Mouse (Mus musculus) embryonic facial prominence, embryonic 15.5 days (tissue): Measurements from ENCODE around the gene Grid1. TPM values are rescaled to one million over a fixed set of nuclear protein-coding genes. Genes with fewer than 3 reads are reported as not detected.

Source experiments
- ATAC-seq: fragments of 200-750 bp; cut with Nextera tagmentation; 2 replicates; pipeline ENCODE4 v1.8.0; 2017; ENCODE audit warnings: low read depth, moderate TSS enrichment; ENCODE audit not compliant: insufficient number of reproducible peaks, low FRiP score, low TSS enrichment
- H3K27ac ChIP-seq: fragments of 300-500 bp; sonication (generic); replicated peaks from 2 replicates; pipeline ENCODE4 v1.5.1; 2015; ENCODE audit warnings: mild to moderate bottlenecking, inconsistent platforms
- H3K27me3 ChIP-seq: fragments of 300-500 bp; sonication (generic); 2 replicates; pipeline ENCODE4 v1.6.1; 2015; ENCODE audit warnings: inconsistent platforms
- H3K36me3 ChIP-seq: fragments of 300-500 bp; sonication (generic); 2 replicates; pipeline ENCODE4 v1.6.1; 2015; ENCODE audit warnings: mild to moderate bottlenecking, inconsistent platforms
- H3K4me1 ChIP-seq: fragments of 300-500 bp; sonication (generic); 2 replicates; pipeline ENCODE4 v1.6.1; 2015; ENCODE audit warnings: inconsistent platforms
- H3K4me2 ChIP-seq: fragments of 300-500 bp; sonication (generic); replicated peaks from 2 replicates; pipeline ENCODE4 v1.6.1; 2015; ENCODE audit warnings: mild to moderate bottlenecking, inconsistent platforms
- H3K4me3 ChIP-seq: fragments of 300-500 bp; sonication (generic); replicated peaks from 2 replicates; pipeline ENCODE4 v1.5.1; 2015; ENCODE audit warnings: mild to moderate bottlenecking, inconsistent platforms
- H3K9ac ChIP-seq: fragments of 300-500 bp; sonication (generic); 2 replicates; pipeline ENCODE4 v1.6.1; 2015; ENCODE audit warnings: inconsistent platforms
- H3K9me3 ChIP-seq: fragments of 300-500 bp; sonication (generic); replicated peaks from 2 replicates; pipeline ENCODE4 v1.6.1; 2016; ENCODE audit warnings: inconsistent platforms
- WGBS: fragments of 180-500 bp; shearing (Covaris S2); methylation state at CpG from one replicate; pipeline ENCODE4 v1.1.7; 2015; 5-methylcytosine and 5-hydroxymethylcytosine counted together
- polyA plus RNA-seq: library from polyadenylated mRNA; unstranded; fragments of >200 nt; fragmentation: Nextera tagmentation; extraction: Ambion mirVana; gene quantifications from 2 replicates; pipeline ENCODE4 v1.2.1, GENCODE M21; 2015

Gene Grid1
- 1.4 and 1.5 TPM in 2 replicates for polyA plus RNA-seq

GRCm38 (mm10) chr14:34819919-34820652 lies at the start of gene Grid1:
TSS of gene Grid1 (plus strand) at chr14:34820108.
- Histone ChIP-seq H3K4me1 (peaks cover 36% of the 10 kb centered on the region), H3K9me3 (no peaks in the 10 kb centered on the region), H3K27ac (no peak within 1 kb of the TSS), H3K9ac (peak within 1 kb of the TSS; percentile 10; the same call in 1 of the 2 replicates), H3K36me3 (no peaks in the 10 kb centered on the region), H3K4me2 (peak within 1 kb of the TSS; percentile 83), H3K4me3 (peak within 1 kb of the TSS; percentile 52), H3K27me3 (peaks cover 90% of the 10 kb centered on the region)
- peak; percentile 45; the same call in 1 of the 2 replicates for ATAC-seq
- under 1% methylated on average over 85 of the region's 96 CpGs for WGBS

GRCm38 (mm10) chr14:34770467-34770866 lies 49.4 kb upstream of the Grid1 start:
- WGBS: 80% methylated on average over 6 of the region's 6 CpGs
- no peak for ATAC-seq

DNA sequence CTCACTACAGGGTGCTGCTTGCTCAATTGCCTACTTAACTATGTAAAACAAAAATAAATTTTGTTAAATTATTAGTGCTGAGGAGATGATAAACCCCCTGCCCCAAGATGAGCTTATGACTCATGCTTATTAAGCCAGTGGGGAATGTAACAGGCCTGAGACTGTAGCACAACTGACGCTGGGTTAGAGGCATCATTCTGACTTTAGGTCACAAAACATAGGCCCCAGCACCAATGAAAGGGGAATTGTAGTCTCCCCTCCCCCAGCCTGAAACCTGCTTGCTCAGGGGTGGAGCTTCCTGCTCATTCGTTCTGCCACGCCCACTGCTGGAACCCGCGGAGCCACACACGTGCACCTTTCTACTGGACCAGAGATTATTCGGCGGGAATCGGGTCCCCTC lies 48.3 kb upstream of the Grid1 start:
- Histone ChIP-seq H3K4me3 (no peak overlapping the region), H3K9ac (no peak overlapping the region), H3K9me3 (0 out of 2 replicates have a peak, but pooled peaks cover 4% of the 10 kb centered on the region), H3K27me3 (no peaks in the 10 kb centered on the region), H3K36me3 (no peaks in the 10 kb centered on the region), H3K4me1 (peaks cover 11% of the 10 kb centered on the region; the same call in 1 of the 2 replicates), H3K27ac (no peak overlapping the region), H3K4me2 (no peak overlapping the region)
- 16% methylated on average over 9 of the region's 9 CpGs for WGBS
- ATAC-seq: no peak

More at GRCm38 (mm10) chr14:34770467-34770866, 49.4 kb upstream of the Grid1 start:
- Histone ChIP-seq H3K4me3 (no peak overlapping the region), H3K27ac (no peak overlapping the region), H3K27me3 (no peaks in the 10 kb centered on the region), H3K9me3 (0 out of 2 replicates have a peak, but pooled peaks cover 2% of the 10 kb centered on the region), H3K36me3 (no peaks in the 10 kb centered on the region), H3K4me1 (peaks cover 11% of the 10 kb centered on the region; the same call in 1 of the 2 replicates), H3K4me2 (no peak overlapping the region), H3K9ac (no peak overlapping the region)

GRCm38 (mm10) chr14:34772132-34772531 lies 47.8 kb upstream of the Grid1 start:
- ATAC-seq: no peak
- H3K4me1 ChIP-seq: peaks cover 11% of the 10 kb centered on the region; the same call in 1 of the 2 replicates
- H3K27me3 ChIP-seq: no peaks in the 10 kb centered on the region
- H3K4me2 ChIP-seq: no peak overlapping the region
- 0 out of 2 replicates have a peak, but pooled peaks cover 4% of the 10 kb centered on the region for H3K9me3 ChIP-seq
- no peak overlapping the region for H3K9ac ChIP-seq
- H3K36me3 ChIP-seq: no peaks in the 10 kb centered on the region
- no peak overlapping the region for H3K4me3 ChIP-seq
- H3K27ac ChIP-seq: no peak overlapping the region
- WGBS: 47% methylated on average over 7 of the region's 7 CpGs

GRCm38 (mm10) chr14:34773681-34774080 lies 46.2 kb upstream of the Grid1 start:
- Histone ChIP-seq H3K27ac (no peak overlapping the region), H3K9me3 (0 out of 2 replicates have a peak, but pooled peaks cover 4% of the 10 kb centered on the region), H3K27me3 (0 out of 2 replicates have a peak, but pooled peaks cover 3% of the 10 kb centered on the region), H3K4me1 (peaks cover 11% of the 10 kb centered on the region; the same call in 1 of the 2 replicates), H3K4me3 (no peak overlapping the region), H3K9ac (no peak overlapping the region), H3K4me2 (no peak overlapping the region), H3K36me3 (no peaks in the 10 kb centered on the region)
- 75% methylated on average over 3 of the region's 3 CpGs for WGBS
- ATAC-seq: no peak

DNA sequence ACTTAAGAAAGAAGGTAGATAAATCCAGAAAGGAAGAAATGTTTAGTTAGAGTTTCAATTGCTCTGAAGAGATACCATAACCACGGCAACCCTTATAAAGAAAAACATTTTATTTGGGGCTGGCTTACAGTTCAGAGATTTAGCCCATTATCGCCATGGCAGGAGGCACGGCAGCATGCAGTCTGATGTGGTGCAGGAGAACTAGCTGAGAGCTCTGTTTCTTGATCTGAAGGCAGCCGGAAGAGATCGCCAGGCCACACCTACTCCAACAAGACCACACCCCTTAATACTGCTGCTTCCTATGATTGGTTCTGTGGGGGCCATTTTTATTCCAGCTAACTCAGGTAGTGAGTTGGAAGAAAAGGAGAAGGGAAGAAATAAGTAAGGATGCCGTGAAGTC lies 45.7 kb upstream of the Grid1 start:
- no peak overlapping the region for H3K4me2 ChIP-seq
- no peak overlapping the region for H3K9ac ChIP-seq
- H3K4me1 ChIP-seq: peaks cover 7% of the 10 kb centered on the region; the same call in 1 of the 2 replicates
- H3K27me3 ChIP-seq: 0 out of 2 replicates have a peak, but pooled peaks cover 3% of the 10 kb centered on the region
- H3K36me3 ChIP-seq: no peaks in the 10 kb centered on the region
- H3K9me3 ChIP-seq: 0 out of 2 replicates have a peak, but pooled peaks cover 4% of the 10 kb centered on the region
- no peak for ATAC-seq
- no peak overlapping the region for H3K27ac ChIP-seq
- WGBS: 80% methylated on average over 6 of the region's 6 CpGs
- H3K4me3 ChIP-seq: no peak overlapping the region

DNA sequence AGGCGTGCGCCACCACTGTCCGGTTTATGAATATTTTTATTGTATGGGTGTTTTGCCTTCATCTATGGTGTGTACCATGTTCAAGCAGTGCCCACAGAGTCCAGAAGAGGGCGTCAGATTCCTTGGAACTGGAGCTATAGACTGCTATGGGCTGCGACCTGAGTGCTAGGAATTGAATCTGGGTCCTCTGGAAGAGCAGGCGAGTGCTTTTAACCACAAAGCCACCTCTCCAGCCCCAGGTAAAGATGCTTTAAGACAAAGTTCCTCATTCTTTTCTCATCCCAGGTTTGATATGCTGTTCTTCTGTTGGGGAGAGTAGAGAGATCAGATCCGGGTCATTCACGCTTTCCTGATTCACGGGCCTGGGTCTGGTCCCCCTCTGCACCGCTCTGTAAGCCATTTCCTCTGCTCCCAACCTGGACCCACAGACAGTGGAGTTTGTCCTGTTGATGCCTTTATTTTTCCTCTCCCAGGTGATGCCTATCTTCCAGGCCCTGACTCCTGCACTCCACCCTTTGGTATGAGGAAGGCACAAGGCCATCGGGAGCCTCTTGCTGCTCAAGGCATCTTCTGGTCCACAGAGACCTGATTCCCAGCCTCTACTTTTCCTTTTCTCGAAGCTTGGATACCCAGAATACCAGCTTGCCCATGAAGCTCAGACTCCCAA lies 43.1 kb upstream of the Grid1 start:
- H3K27ac ChIP-seq: no peak overlapping the region
- H3K4me1 ChIP-seq: no peaks in the 10 kb centered on the region
- no peak overlapping the region for H3K4me3 ChIP-seq
- H3K36me3 ChIP-seq: no peaks in the 10 kb centered on the region
- H3K9ac ChIP-seq: no peak overlapping the region
- WGBS: 83% methylated on average over 12 of the region's 12 CpGs
- H3K4me2 ChIP-seq: no peak overlapping the region
- 0 out of 2 replicates have a peak, but pooled peaks cover 3% of the 10 kb centered on the region for H3K27me3 ChIP-seq
- 0 out of 2 replicates have a peak, but pooled peaks cover 4% of the 10 kb centered on the region for H3K9me3 ChIP-seq
- ATAC-seq: no peak

DNA sequence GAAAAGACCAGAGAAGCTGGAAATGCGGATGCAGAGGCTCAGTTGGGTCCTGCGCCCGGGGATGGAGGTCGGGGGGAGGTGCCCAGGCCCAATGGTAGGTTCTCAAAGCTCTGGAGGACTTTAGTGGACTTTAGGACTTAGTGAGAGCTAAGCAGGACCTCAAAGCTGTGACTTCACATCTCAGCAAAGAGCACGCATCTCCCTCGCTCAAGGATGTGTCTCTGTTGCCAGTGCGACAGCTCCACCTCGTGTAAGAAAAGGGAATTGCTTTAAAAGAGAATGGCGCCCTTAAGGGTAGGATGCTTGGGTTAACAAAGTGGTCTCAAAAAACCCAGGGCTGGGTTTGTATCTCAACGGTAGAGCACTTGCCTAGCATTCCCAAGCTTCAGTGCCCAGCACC lies 42.1 kb upstream of the Grid1 start:
- no peak for ATAC-seq
- WGBS: 19% methylated on average over 10 of the region's 10 CpGs
- no peak overlapping the region for H3K9ac ChIP-seq
- H3K9me3 ChIP-seq: 0 out of 2 replicates have a peak, but pooled peaks cover 4% of the 10 kb centered on the region
- no peaks in the 10 kb centered on the region for H3K4me1 ChIP-seq
- no peak overlapping the region for H3K27ac ChIP-seq
- H3K4me3 ChIP-seq: no peak overlapping the region
- no peaks in the 10 kb centered on the region for H3K36me3 ChIP-seq
- 0 out of 2 replicates have a peak, but pooled peaks cover 3% of the 10 kb centered on the region for H3K27me3 ChIP-seq
- no peak overlapping the region for H3K4me2 ChIP-seq

GRCm38 (mm10) chr14:34778760-34779159 lies 41.1 kb upstream of the Grid1 start:
- Histone ChIP-seq H3K4me2 (no peak overlapping the region), H3K36me3 (no peaks in the 10 kb centered on the region), H3K27me3 (0 out of 2 replicates have a peak, but pooled peaks cover 3% of the 10 kb centered on the region), H3K27ac (no peak overlapping the region), H3K9ac (no peak overlapping the region), H3K4me1 (no peaks in the 10 kb centered on the region), H3K4me3 (no peak overlapping the region), H3K9me3 (0 out of 2 replicates have a peak, but pooled peaks cover 4% of the 10 kb centered on the region)
- WGBS: 87% methylated on average over 7 of the region's 7 CpGs
- ATAC-seq: no peak

DNA sequence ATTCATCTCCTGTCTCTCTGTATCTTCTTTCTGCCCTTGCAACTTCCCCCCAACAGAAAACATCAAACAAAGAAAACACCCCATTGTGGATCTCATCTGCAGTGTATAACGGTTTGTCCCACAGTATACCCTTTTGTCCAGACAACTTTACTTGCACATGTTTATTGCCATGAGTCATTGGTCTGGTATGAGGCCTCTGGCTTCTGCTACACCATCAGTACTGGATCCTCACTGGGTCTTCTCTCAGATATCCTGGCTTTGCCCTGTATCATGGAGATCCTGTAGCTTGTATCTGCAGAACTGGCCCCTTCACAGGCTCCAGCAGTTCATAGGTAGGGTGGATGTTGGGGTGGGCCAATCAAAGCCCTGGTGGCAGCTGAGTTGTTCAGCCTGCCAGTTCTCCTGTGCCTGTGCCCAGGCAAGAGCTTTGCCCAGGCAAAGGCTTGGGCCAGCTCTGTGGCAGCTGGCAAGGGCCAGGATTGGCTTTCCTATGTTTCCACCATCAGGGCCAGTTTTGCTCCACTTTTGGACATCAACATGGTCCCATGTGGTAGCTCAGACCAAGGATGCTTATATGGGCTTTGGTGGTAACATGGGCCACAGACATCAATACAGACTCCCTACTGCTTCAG lies 26.4 kb upstream of the Grid1 start:
- no peaks in the 10 kb centered on the region for H3K36me3 ChIP-seq
- H3K27me3 ChIP-seq: no peaks in the 10 kb centered on the region
- H3K4me1 ChIP-seq: no peaks in the 10 kb centered on the region
- no peak overlapping the region for H3K4me3 ChIP-seq
- H3K27ac ChIP-seq: no peak overlapping the region
- WGBS: 62% methylated on average over 1 of the region's 1 CpGs
- no peak overlapping the region for H3K9ac ChIP-seq
- no peak for ATAC-seq
- H3K9me3 ChIP-seq: no peaks in the 10 kb centered on the region
- no peak overlapping the region for H3K4me2 ChIP-seq
